Comparison of ENCODE assay signal across 8 mouse cellular contexts in the genomic region with DNA sequence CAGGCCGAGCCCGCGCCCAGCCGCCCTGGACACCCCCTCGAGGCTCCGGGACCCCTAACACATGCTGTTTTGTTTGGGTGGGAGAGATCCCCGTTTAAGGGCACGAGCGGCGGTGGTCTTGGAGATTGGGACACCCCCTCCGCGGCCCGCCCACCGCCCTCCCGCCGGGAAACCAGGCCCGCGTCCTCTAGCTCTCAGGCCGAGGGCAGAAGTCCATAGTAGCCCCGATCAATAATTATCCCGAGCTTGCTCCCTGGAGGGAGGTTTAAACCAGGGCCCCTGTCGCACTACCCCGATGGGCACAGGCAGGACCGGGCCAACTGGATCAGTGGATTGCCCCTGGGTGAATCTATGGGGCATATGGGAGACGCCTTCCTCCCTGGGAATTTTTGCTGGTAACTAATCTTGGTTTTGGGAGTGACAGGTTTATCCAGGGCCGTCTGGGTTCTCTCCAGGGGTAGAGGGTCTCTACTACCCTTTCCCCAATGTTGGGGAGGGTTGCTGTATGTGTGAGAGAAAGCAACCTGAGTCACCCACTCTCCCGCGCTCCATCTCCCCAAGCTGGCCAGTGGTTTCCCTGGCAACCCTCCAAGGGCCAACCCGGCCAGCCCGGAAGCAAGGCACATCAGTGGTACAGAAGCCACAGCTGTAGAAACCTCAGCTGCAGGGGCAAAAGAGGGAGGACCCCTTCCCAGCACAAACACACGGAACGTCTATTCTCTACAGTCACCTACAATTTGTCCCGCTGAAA. TPM values are rescaled to one million over a fixed set of nuclear protein-coding genes. Genes with fewer than 3 reads are reported as not detected.
DNase-seq lines count a peak whose midpoint lies in the region; ATAC-seq and TF ChIP-seq lines count a peak whose summit lies in the region.

No protein-coding gene starts in this region.

- 10% methylated on average over 33 of the region's 33 CpGs for WGBS in cerebellum, adult 2 months
- under 1% methylated on average over 31 of the region's 33 CpGs for WGBS in forebrain, embryonic 16.5 days
- WGBS in hindbrain, embryonic 13.5 days = 2% methylated on average over 33 of the region's 33 CpGs
- 1% methylated on average over 33 of the region's 33 CpGs for WGBS in limb, embryonic 12.5 days
- under 1% methylated on average over 33 of the region's 33 CpGs for WGBS in midbrain, embryonic 15.5 days
- 3% methylated on average over 32 of the region's 33 CpGs for WGBS in stomach, postnatal 0 days

- H3K9ac ChIP-seq in forebrain, embryonic 16.5 days (replicated peaks; ENCODE audit: low read depth, low read length) = peak overlapping the region; percentile 88
- H3K9ac ChIP-seq in hindbrain, embryonic 13.5 days = peak overlapping the region; percentile 85
- H3K9ac ChIP-seq in limb, embryonic 12.5 days (replicated peaks) = peak overlapping the region; percentile 90
- H3K9ac ChIP-seq in midbrain, embryonic 15.5 days = peak overlapping the region; percentile 80
- peak overlapping the region; percentile 98 for H3K9ac ChIP-seq in stomach, postnatal 0 days (ENCODE audit: low read length)

- peak; percentile 39 for ATAC-seq in forebrain, embryonic 16.5 days
- peak; percentile 57 for ATAC-seq in hindbrain, embryonic 13.5 days (ENCODE audit: low FRiP score)
- peak; percentile 33; the same call in 1 of the 2 replicates for ATAC-seq in limb, embryonic 12.5 days (ENCODE audit: insufficient number of reproducible peaks, insufficient read depth, low FRiP score, low TSS enrichment, low read depth)
- peak; percentile 71 for ATAC-seq in midbrain, embryonic 15.5 days (replicated peaks)
- ATAC-seq in stomach, postnatal 0 days (ENCODE audit: low FRiP score, low TSS enrichment) = peak; percentile 38

- H3K36me3 ChIP-seq in forebrain, embryonic 16.5 days (ENCODE audit: control insufficient read depth, insufficient read depth) = no peaks in the 10 kb centered on the region
- no peaks in the 10 kb centered on the region for H3K36me3 ChIP-seq in hindbrain, embryonic 13.5 days
- H3K36me3 ChIP-seq in limb, embryonic 12.5 days = no peaks in the 10 kb centered on the region
- no peaks in the 10 kb centered on the region for H3K36me3 ChIP-seq in midbrain, embryonic 15.5 days (replicated peaks)
- no peaks in the 10 kb centered on the region for H3K36me3 ChIP-seq in stomach, postnatal 0 days (ENCODE audit: control insufficient read depth, insufficient read depth, low read length)

- H3K4me1 ChIP-seq in cerebellum, adult 2 months (ENCODE audit: control insufficient read depth, insufficient read depth, low read length) = peaks cover 7% of the 10 kb centered on the region
- peaks cover 20% of the 10 kb centered on the region for H3K4me1 ChIP-seq in forebrain, embryonic 16.5 days (replicated peaks; ENCODE audit: control insufficient read depth, insufficient read depth, low read length)
- H3K4me1 ChIP-seq in hindbrain, embryonic 13.5 days (replicated peaks) = peaks cover 27% of the 10 kb centered on the region
- H3K4me1 ChIP-seq in limb, embryonic 12.5 days (replicated peaks) = peaks cover 22% of the 10 kb centered on the region
- H3K4me1 ChIP-seq in midbrain, embryonic 15.5 days = peaks cover 28% of the 10 kb centered on the region
- 0 out of 2 replicates have a peak, but pooled peaks cover 2% of the 10 kb centered on the region for H3K4me1 ChIP-seq in stomach, postnatal 0 days (replicated peaks; ENCODE audit: control insufficient read depth, insufficient read depth)

- no peak for TF ChIP-seq EP300 in stomach, postnatal 0 days (optimal IDR thresholded peaks at IDR 0.05)

- TF ChIP-seq CTCF in cerebellum, adult 2 months (IDR thresholded peaks at IDR 0.05; ENCODE audit: borderline replicate concordance, insufficient read depth, low read depth, low read length) = no peak
- TF ChIP-seq CTCF in stomach, postnatal 0 days (IDR thresholded peaks at IDR 0.05; ENCODE audit: low read depth) = no peak

- TF ChIP-seq POLR2A in cerebellum, adult 2 months (IDR thresholded peaks at IDR 0.05; ENCODE audit: borderline replicate concordance, insufficient read depth, low read length) = no peak

- H3K27ac ChIP-seq in cerebellum, adult 2 months (ENCODE audit: insufficient read depth, low read length) = peak overlapping the region; percentile 57
- H3K27ac ChIP-seq in forebrain, embryonic 16.5 days (ENCODE audit: low read length) = peak overlapping the region; percentile 58
- H3K27ac ChIP-seq in hindbrain, embryonic 13.5 days = peak overlapping the region; percentile 84
- H3K27ac ChIP-seq in limb, embryonic 12.5 days = peak overlapping the region; percentile 80
- H3K27ac ChIP-seq in midbrain, embryonic 15.5 days = peak overlapping the region; percentile 76
- H3K27ac ChIP-seq in stomach, postnatal 0 days (replicated peaks) = peak overlapping the region; percentile 96

- peak overlapping the region; percentile 56 for H3K4me3 ChIP-seq in cerebellum, adult 2 months (replicated peaks; ENCODE audit: insufficient read depth, low read depth, low read length)
- H3K4me3 ChIP-seq in forebrain, embryonic 16.5 days (replicated peaks; ENCODE audit: low read length) = peak overlapping the region; percentile 82
- peak overlapping the region; percentile 70 for H3K4me3 ChIP-seq in hindbrain, embryonic 13.5 days
- H3K4me3 ChIP-seq in limb, embryonic 12.5 days (replicated peaks) = peak overlapping the region; percentile 80
- H3K4me3 ChIP-seq in midbrain, embryonic 15.5 days = peak overlapping the region; percentile 64
- H3K4me3 ChIP-seq in stomach, postnatal 0 days (ENCODE audit: low read depth, low read length) = peak overlapping the region; percentile 98

- peak; percentile 40 for DNase-seq in layer of hippocampus, adult 11-12 months (ENCODE audit: low spot score)
- no peak for DNase-seq in layer of hippocampus, adult 9-10 months (ENCODE audit: low spot score)
- peak; percentile 43 to 57 for DNase-seq in cerebellum, adult 2 months
- DNase-seq in stomach, postnatal 0 days (ENCODE audit: low spot score) = peak; percentile 79

- H3K4me2 ChIP-seq in forebrain, embryonic 16.5 days (ENCODE audit: low read length) = peak overlapping the region; percentile 88
- H3K4me2 ChIP-seq in hindbrain, embryonic 13.5 days = peak overlapping the region; percentile 84
- H3K4me2 ChIP-seq in limb, embryonic 12.5 days = peak overlapping the region; percentile 85
- peak overlapping the region; percentile 73 for H3K4me2 ChIP-seq in midbrain, embryonic 15.5 days
- peak overlapping the region; percentile 90 for H3K4me2 ChIP-seq in stomach, postnatal 0 days (replicated peaks; ENCODE audit: low read depth)

- no peaks in the 10 kb centered on the region for H3K27me3 ChIP-seq in cerebellum, adult 2 months (ENCODE audit: control insufficient read depth, insufficient read depth, low read length)
- H3K27me3 ChIP-seq in forebrain, embryonic 16.5 days (replicated peaks; ENCODE audit: control insufficient read depth, insufficient read depth, low read length) = peaks cover 24% of the 10 kb centered on the region
- peaks cover 32% of the 10 kb centered on the region for H3K27me3 ChIP-seq in hindbrain, embryonic 13.5 days
- H3K27me3 ChIP-seq in limb, embryonic 12.5 days = peaks cover 34% of the 10 kb centered on the region
- 0 out of 2 replicates have a peak, but pooled peaks cover 5% of the 10 kb centered on the region for H3K27me3 ChIP-seq in midbrain, embryonic 15.5 days (replicated peaks)
- H3K27me3 ChIP-seq in stomach, postnatal 0 days (ENCODE audit: control insufficient read depth, insufficient read depth, low read length) = no peaks in the 10 kb centered on the region

- no peaks in the 10 kb centered on the region for H3K9me3 ChIP-seq in forebrain, embryonic 16.5 days (ENCODE audit: control insufficient read depth, low read length)
- no peaks in the 10 kb centered on the region for H3K9me3 ChIP-seq in hindbrain, embryonic 13.5 days
- no peaks in the 10 kb centered on the region for H3K9me3 ChIP-seq in limb, embryonic 12.5 days
- no peaks in the 10 kb centered on the region for H3K9me3 ChIP-seq in midbrain, embryonic 15.5 days
- H3K9me3 ChIP-seq in stomach, postnatal 0 days (ENCODE audit: control insufficient read depth, low read length) = no peaks in the 10 kb centered on the region

RNA-seq across cellular contexts. Expression of a gene that starts 0.4 kb away (rescaled TPM):
- polyA plus RNA-seq in cerebellum, adult 2 months (2012; rRNA removed) = 33.6 and 37.5 TPM in 2 replicates
- 9.8 and 11.9 TPM in 2 replicates for polyA plus RNA-seq in forebrain, embryonic 16.5 days (2015; fragmentation: Nextera tagmentation; extraction: Ambion mirVana)
- polyA plus RNA-seq in hindbrain, embryonic 13.5 days (2015; fragmentation: Nextera tagmentation; extraction: Ambion mirVana) = 14.1 and 15.7 TPM in 2 replicates
- polyA plus RNA-seq in limb, embryonic 12.5 days (2016; fragmentation: Nextera tagmentation; extraction: Ambion mirVana) = 20.4 and 20.6 TPM in 2 replicates
- 20.4 and 20.5 TPM in 2 replicates for polyA plus RNA-seq in midbrain, embryonic 15.5 days (2015; fragmentation: Nextera tagmentation; extraction: Ambion mirVana)
- 16.1 and 17.3 TPM in 2 replicates for polyA plus RNA-seq in stomach, postnatal 0 days (2015; fragmentation: Nextera tagmentation; extraction: Ambion mirVana)

RNA-seq across cellular contexts. Expression of a gene that starts 8.2 kb away (rescaled TPM):
- polyA plus RNA-seq in cerebellum, adult 2 months (2012; rRNA removed) = 3.0 and 4.0 TPM in 2 replicates
- polyA plus RNA-seq in forebrain, embryonic 16.5 days (2015; fragmentation: Nextera tagmentation; extraction: Ambion mirVana) = 1.0 and 1.2 TPM in 2 replicates
- polyA plus RNA-seq in hindbrain, embryonic 13.5 days (2015; fragmentation: Nextera tagmentation; extraction: Ambion mirVana) = 2.1 and 2.3 TPM in 2 replicates
- polyA plus RNA-seq in limb, embryonic 12.5 days (2016; fragmentation: Nextera tagmentation; extraction: Ambion mirVana) = 4.0 and 5.5 TPM in 2 replicates
- polyA plus RNA-seq in midbrain, embryonic 15.5 days (2015; fragmentation: Nextera tagmentation; extraction: Ambion mirVana) = 1.7 and 2.3 TPM in 2 replicates
- 13.0 and 13.5 TPM in 2 replicates for polyA plus RNA-seq in stomach, postnatal 0 days (2015; fragmentation: Nextera tagmentation; extraction: Ambion mirVana)
